In genomic region chr12:28782637-28783036, GRCm38 (mm10) we compare ENCODE assay signal across 13 mouse cellular contexts.
"Had no signal": no experiment of that assay in that cellular context is flagged by ENCODE, and none has a peak within 500 bp of the region (broad histone marks: within the 10 kb centered on the region; RNA-seq: fewer than 3 reads in every experiment).

No protein-coding gene starts in this region.

- H3K4me1 ChIP-seq: stomach, embryonic 15.5 days had no signal

- H3K9me3 ChIP-seq: hindbrain, embryonic 13.5 days; limb, embryonic 10.5 days; megakaryocyte, embryonic 14.5 days; midbrain, embryonic 12.5 days; neural tube, embryonic 12.5 days; stomach, embryonic 15.5 days had no signal

- DNase-seq: lung, adult 2 months; lung, postnatal 10 days; right cerebral cortex, postnatal 14 days; thymus, postnatal 36 days had no signal

- H3K27me3 ChIP-seq: hindbrain, embryonic 13.5 days; megakaryocyte, embryonic 14.5 days; midbrain, embryonic 12.5 days; neural tube, embryonic 12.5 days; stomach, embryonic 15.5 days had no signal

- H3K4me3 ChIP-seq: hindbrain, embryonic 13.5 days; limb, embryonic 10.5 days; megakaryocyte, embryonic 14.5 days; midbrain, embryonic 12.5 days; neural tube, embryonic 12.5 days; stomach, embryonic 15.5 days had no signal

- H3K9ac ChIP-seq: hindbrain, embryonic 13.5 days; liver, embryonic 14.5 days; midbrain, embryonic 12.5 days; neural tube, embryonic 12.5 days; stomach, embryonic 15.5 days had no signal

- ATAC-seq: hindbrain, postnatal 0 days had no signal

- H3K36me3 ChIP-seq: hindbrain, embryonic 13.5 days; limb, embryonic 10.5 days; midbrain, embryonic 12.5 days; neural tube, embryonic 12.5 days; stomach, embryonic 15.5 days had no signal

- H3K4me2 ChIP-seq: hindbrain, embryonic 13.5 days; midbrain, embryonic 12.5 days; neural tube, embryonic 12.5 days; stomach, embryonic 15.5 days had no signal

- H3K27ac ChIP-seq: hindbrain, embryonic 13.5 days; hindbrain, postnatal 0 days; limb, embryonic 10.5 days; liver, embryonic 14.5 days; macrophage; midbrain, embryonic 12.5 days; neural tube, embryonic 12.5 days; stomach, embryonic 15.5 days had no signal
